Mouse (Mus musculus): ENCODE results near the gene Olfr354.

The Olfr354 gene

DNA sequence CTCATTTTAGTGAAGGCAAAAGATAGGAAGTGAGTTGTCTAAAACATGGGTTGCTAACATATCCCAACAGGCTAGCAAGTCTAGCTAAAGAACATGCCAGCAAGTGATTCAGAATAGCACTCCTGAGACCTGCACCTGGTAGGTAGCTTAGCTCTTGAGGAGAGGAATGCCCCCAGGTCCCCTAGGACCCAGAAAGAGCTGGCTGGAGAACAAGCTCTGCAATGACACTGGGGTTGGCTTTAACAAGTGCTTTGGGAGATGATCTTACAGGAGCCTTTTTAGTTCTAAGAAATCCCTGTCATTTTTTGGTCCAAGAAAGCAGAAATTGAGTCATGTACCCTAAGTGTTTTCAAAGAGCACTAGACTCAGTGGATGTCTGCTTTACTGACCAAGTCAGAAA, at the start of gene Olfr354:
TSS of gene Olfr354 (plus strand) at position 301 of the 400 bp plus-strand sequence.
- DNase-seq (ENCODE audit: extremely low read depth, insufficient read length, low spot score): no peak

- no peak for DNase-seq (ENCODE audit: extremely low read depth, insufficient read length, low spot score)
Observed at GRCm38 (mm10) chr2:36862560-36862959, 42.9 kb upstream of the Olfr354 start, which contains the start of gene Olfr351. Gene Olfr351 (minus strand): TSS chr2:36862660.

- DNase-seq (ENCODE audit: extremely low read depth, insufficient read length, low spot score): no peak
Observed at GRCm38 (mm10) chr2:36868160-36868559, 37.3 kb upstream of the Olfr354 start, which contains the start of gene Olfr352. Gene Olfr352 (plus strand): TSS chr2:36868460.

DNA sequence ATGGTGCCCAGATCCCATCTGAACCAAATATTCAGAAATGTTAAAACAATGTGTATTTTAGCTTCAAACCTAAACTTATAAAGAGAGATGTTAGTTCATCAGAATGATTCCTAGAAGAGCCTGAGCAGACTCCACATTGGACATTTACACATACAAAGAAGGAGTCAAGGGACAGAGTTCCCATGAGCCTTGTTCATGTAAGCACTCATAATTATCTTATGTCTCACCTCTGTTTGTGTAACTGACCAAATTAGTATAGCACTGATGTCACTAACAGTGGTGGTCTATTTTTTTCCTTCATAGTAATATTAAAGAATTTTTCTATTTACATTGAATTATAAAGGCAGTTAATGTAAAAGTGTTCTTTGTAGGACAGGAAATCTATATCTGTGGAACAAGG, 12.6 kb upstream of the Olfr354 start, which contains the start of gene Olfr353:
TSS of gene Olfr353 (minus strand) at position 101 of the 400 bp plus-strand sequence.
- DNase-seq (ENCODE audit: extremely low read depth, insufficient read length, low spot score): no peak

DNA sequence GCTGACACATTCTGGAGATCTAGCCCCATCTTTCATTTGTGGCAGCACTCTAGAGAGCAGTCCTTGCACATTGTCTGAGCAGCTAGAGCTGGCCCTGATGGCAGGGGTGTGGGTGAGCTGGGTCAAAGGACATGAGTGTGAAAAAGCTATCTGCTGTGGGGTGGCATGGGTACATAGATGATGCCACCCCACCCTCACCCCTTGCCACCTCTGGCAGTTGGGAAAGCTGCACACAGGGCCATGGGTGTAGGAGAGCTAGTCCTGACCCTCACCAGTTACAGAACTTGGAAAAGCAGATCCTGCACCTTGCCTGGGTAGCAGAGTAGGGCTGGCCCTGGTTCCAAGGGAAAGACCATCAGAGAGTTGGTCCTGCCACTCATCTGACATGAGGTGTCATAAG, 8.4 kb upstream of the Olfr354 start:
- DNase-seq (ENCODE audit: extremely low read depth, insufficient read length, low spot score): no peak

GRCm38 (mm10) chr2:36928797-36929196, 23.3 kb downstream of the Olfr354 start, which contains the start of gene Olfr355:
Gene Olfr355 (minus strand): TSS chr2:36928897.
- DNase-seq (ENCODE audit: extremely low read depth, insufficient read length, low spot score): no peak

- no peak for DNase-seq (ENCODE audit: extremely low read depth, insufficient read length, low spot score)
Observed at GRCm38 (mm10) chr2:36936821-36937220, 31.3 kb downstream of the Olfr354 start, which contains the start of gene Olfr356. Gene Olfr356 (plus strand): TSS chr2:36937121.
